In the genomic region with DNA sequence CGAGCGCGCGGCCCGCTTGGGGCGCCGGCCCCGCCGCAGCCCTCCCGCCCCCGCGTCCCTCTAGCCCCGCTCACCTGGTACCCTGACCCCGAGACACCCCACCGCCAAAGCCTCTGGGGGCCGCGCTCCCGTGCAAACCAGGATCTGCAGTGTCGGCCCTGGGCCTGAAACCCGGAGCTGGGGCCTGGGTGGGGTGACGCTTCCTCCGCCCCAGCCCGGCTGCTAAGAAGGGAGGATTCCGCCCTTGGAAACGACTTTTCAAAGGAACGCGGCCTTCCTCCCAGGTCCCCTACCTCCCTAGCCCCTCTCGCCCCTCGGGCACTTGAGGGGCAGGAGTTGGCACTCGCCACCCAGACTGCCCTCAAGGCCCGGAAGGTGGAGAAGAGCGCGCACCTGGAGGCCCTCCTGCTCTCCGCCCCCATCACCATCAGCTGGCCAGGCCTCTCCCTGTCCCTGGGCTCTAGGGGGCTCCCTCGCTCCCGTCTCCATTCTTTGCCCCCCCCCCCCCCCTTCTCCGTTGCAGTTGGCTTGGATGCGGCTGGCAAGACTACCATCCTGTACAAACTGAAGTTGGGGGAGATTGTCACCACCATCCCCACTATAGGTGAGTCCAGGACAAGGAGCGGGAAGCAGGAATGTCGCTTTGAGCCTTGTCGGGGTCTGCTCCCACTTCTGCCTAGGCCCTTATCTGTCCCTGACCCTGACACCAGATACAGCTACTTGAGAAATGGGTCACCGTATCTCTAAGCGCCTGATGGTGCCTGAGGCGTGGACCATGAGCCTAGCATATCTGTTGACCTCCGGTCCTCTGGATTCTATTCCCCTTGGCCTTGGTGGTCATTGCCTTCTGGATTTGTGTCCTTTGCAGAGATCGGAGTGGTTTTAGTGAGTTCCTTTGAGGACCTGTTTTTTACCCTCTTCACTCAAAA, we compare ENCODE assay signal across 7 mouse cellular contexts. TPM values are rescaled to one million over a fixed set of nuclear protein-coding genes. Genes with fewer than 3 reads are reported as not detected.
DNase-seq lines count a peak whose midpoint lies in the region; ATAC-seq and TF ChIP-seq lines count a peak whose summit lies in the region.

No protein-coding gene starts in this region.

- no peak for TF ChIP-seq CTCF in spleen, adult 2 months (IDR thresholded peaks at IDR 0.05; ENCODE audit: extremely low read depth, insufficient read depth, insufficient read length, insufficient replicate concordance)

- H3K4me2 ChIP-seq in intestine, embryonic 15.5 days (replicated peaks) = peak overlapping the region; percentile 72
- peak overlapping the region; percentile 67 for H3K4me2 ChIP-seq in limb, embryonic 12.5 days
- peak overlapping the region; percentile 75 for H3K4me2 ChIP-seq in midbrain, embryonic 12.5 days (replicated peaks)

- H3K4me3 ChIP-seq in intestine, embryonic 15.5 days (replicated peaks) = peak overlapping the region; percentile 90
- peak overlapping the region; percentile 86 for H3K4me3 ChIP-seq in limb, embryonic 12.5 days (replicated peaks)
- peak overlapping the region; percentile 95 for H3K4me3 ChIP-seq in midbrain, embryonic 12.5 days
- H3K4me3 ChIP-seq in spleen, adult 2 months (ENCODE audit: extremely low read depth, insufficient read depth, insufficient read length) = peak overlapping the region; percentile 86

- no peaks in the 10 kb centered on the region for H3K27me3 ChIP-seq in intestine, embryonic 15.5 days (replicated peaks)
- H3K27me3 ChIP-seq in limb, embryonic 12.5 days = no peaks in the 10 kb centered on the region
- no peaks in the 10 kb centered on the region for H3K27me3 ChIP-seq in midbrain, embryonic 12.5 days
- no peaks in the 10 kb centered on the region for H3K27me3 ChIP-seq in spleen, adult 2 months (ENCODE audit: control insufficient read depth, insufficient read depth, low read length)

- no peak for TF ChIP-seq POLR2A in spleen, adult 2 months (IDR thresholded peaks at IDR 0.05; ENCODE audit: low read depth, low read length)

- peak overlapping the region; percentile 83 for H3K27ac ChIP-seq in intestine, embryonic 15.5 days
- peak overlapping the region; percentile 85 for H3K27ac ChIP-seq in limb, embryonic 12.5 days
- H3K27ac ChIP-seq in midbrain, embryonic 12.5 days (replicated peaks) = peak overlapping the region; percentile 80
- H3K27ac ChIP-seq in spleen, adult 2 months (ENCODE audit: insufficient read depth, low read length) = peak overlapping the region; percentile 51; the same call in 1 of the 2 replicates

- ATAC-seq in intestine, embryonic 15.5 days = peak; percentile 57
- peak; percentile 39 for ATAC-seq in limb, embryonic 12.5 days (ENCODE audit: insufficient number of reproducible peaks, insufficient read depth, low FRiP score, low TSS enrichment, low read depth)
- ATAC-seq in midbrain, embryonic 12.5 days (ENCODE audit: low FRiP score, low read depth) = peak; percentile 57

- peaks cover 31% of the 10 kb centered on the region for H3K4me1 ChIP-seq in intestine, embryonic 15.5 days (replicated peaks)
- peaks cover 34% of the 10 kb centered on the region for H3K4me1 ChIP-seq in limb, embryonic 12.5 days (replicated peaks)
- peaks cover 41% of the 10 kb centered on the region for H3K4me1 ChIP-seq in midbrain, embryonic 12.5 days
- peaks cover 12% of the 10 kb centered on the region; the same call in 1 of the 2 replicates for H3K4me1 ChIP-seq in spleen, adult 2 months (ENCODE audit: control insufficient read depth, insufficient read depth, insufficient read length)

- H3K9me3 ChIP-seq in intestine, embryonic 15.5 days = no peaks in the 10 kb centered on the region
- H3K9me3 ChIP-seq in limb, embryonic 12.5 days = no peaks in the 10 kb centered on the region
- no peaks in the 10 kb centered on the region for H3K9me3 ChIP-seq in midbrain, embryonic 12.5 days

- 11% methylated on average over 34 of the region's 46 CpGs for WGBS in intestine, embryonic 15.5 days
- WGBS in limb, embryonic 12.5 days = 10% methylated on average over 46 of the region's 46 CpGs
- WGBS in midbrain, embryonic 12.5 days = 15% methylated on average over 35 of the region's 46 CpGs
- WGBS in spleen, adult 2 months = 15% methylated on average over 44 of the region's 46 CpGs

- H3K9ac ChIP-seq in intestine, embryonic 15.5 days = peak overlapping the region; percentile 92
- peak overlapping the region; percentile 91 for H3K9ac ChIP-seq in limb, embryonic 12.5 days (replicated peaks)
- peak overlapping the region; percentile 97 for H3K9ac ChIP-seq in midbrain, embryonic 12.5 days (replicated peaks)

- peak; percentile 74 to 91 for DNase-seq in adrenal gland, adult (ENCODE audit: inconsistent age in 2 of 2, low spot score in 1 of 2)
- peak; percentile 80 to 82 for DNase-seq in cerebellum, postnatal 25 days
- peak; percentile 23 to 27 for DNase-seq in gastrocnemius, adult 8-10 months (ENCODE audit: low spot score in 2 of 2)
- DNase-seq in spleen, adult 2 months (ENCODE audit: low read depth in 1 of 2, low spot score in 2 of 2) = peak in 1 of 2 experiments; percentile 34

- H3K36me3 ChIP-seq in intestine, embryonic 15.5 days = peaks cover 9% of the 10 kb centered on the region; the same call in 1 of the 2 replicates
- H3K36me3 ChIP-seq in limb, embryonic 12.5 days = peaks cover 28% of the 10 kb centered on the region
- H3K36me3 ChIP-seq in midbrain, embryonic 12.5 days = peaks cover 23% of the 10 kb centered on the region
- H3K36me3 ChIP-seq in spleen, adult 2 months (ENCODE audit: control insufficient read depth, insufficient read depth, low read length) = peaks cover 15% of the 10 kb centered on the region

RNA-seq across cellular contexts. Expression of gene Arf5, which starts 0.7 kb away (rescaled TPM):
- 10 to 100 TPM; 73.1 to 79.0 (median 74.8) TPM for total RNA-seq in gastrocnemius, adult 8-10 months (2022)
- 267 and 282 TPM in 2 replicates for polyA plus RNA-seq in intestine, embryonic 15.5 days (2015; fragmentation: Nextera tagmentation; extraction: Ambion mirVana)
- polyA plus RNA-seq in limb, embryonic 12.5 days (2016; fragmentation: Nextera tagmentation; extraction: Ambion mirVana) = 335 and 342 TPM in 2 replicates
- 318 and 320 TPM in 2 replicates for polyA plus RNA-seq in midbrain, embryonic 12.5 days (2016; fragmentation: Nextera tagmentation; extraction: Ambion mirVana)
- 284 and 447 TPM in 2 replicates for polyA plus RNA-seq in spleen, adult 2 months (2012; rRNA removed)

RNA-seq across cellular contexts. Expression of gene Fscn3, which starts 3.6 kb away (rescaled TPM):
- not detected for total RNA-seq in gastrocnemius, adult 8-10 months (2022)
- not detected in 2 replicates for polyA plus RNA-seq in intestine, embryonic 15.5 days (2015; fragmentation: Nextera tagmentation; extraction: Ambion mirVana)
- polyA plus RNA-seq in limb, embryonic 12.5 days (2016; fragmentation: Nextera tagmentation; extraction: Ambion mirVana) = not detected in 2 replicates
- not detected in 2 replicates for polyA plus RNA-seq in midbrain, embryonic 12.5 days (2016; fragmentation: Nextera tagmentation; extraction: Ambion mirVana)
- polyA plus RNA-seq in spleen, adult 2 months (2012; rRNA removed) = not detected in 2 replicates

RNA-seq across cellular contexts. Expression of gene Gcc1, which starts 4.2 kb away (rescaled TPM):
- total RNA-seq in gastrocnemius, adult 8-10 months (2022) = 1 to 10 TPM; 6.1 to 9.0 (median 6.5) TPM
- polyA plus RNA-seq in intestine, embryonic 15.5 days (2015; fragmentation: Nextera tagmentation; extraction: Ambion mirVana) = 8.5 and 8.7 TPM in 2 replicates
- 12.5 and 13.1 TPM in 2 replicates for polyA plus RNA-seq in limb, embryonic 12.5 days (2016; fragmentation: Nextera tagmentation; extraction: Ambion mirVana)
- 15.3 and 16.1 TPM in 2 replicates for polyA plus RNA-seq in midbrain, embryonic 12.5 days (2016; fragmentation: Nextera tagmentation; extraction: Ambion mirVana)
- polyA plus RNA-seq in spleen, adult 2 months (2012; rRNA removed) = 5.1 and 5.4 TPM in 2 replicates

RNA-seq across cellular contexts. Expression of gene Pax4, which starts 25.1 kb away (rescaled TPM):
- not detected for total RNA-seq in gastrocnemius, adult 8-10 months (2022)
- 2.2 and 2.9 TPM in 2 replicates for polyA plus RNA-seq in intestine, embryonic 15.5 days (2015; fragmentation: Nextera tagmentation; extraction: Ambion mirVana)
- not detected in 2 replicates for polyA plus RNA-seq in limb, embryonic 12.5 days (2016; fragmentation: Nextera tagmentation; extraction: Ambion mirVana)
- polyA plus RNA-seq in midbrain, embryonic 12.5 days (2016; fragmentation: Nextera tagmentation; extraction: Ambion mirVana) = not detected in 2 replicates
- polyA plus RNA-seq in spleen, adult 2 months (2012; rRNA removed) = not detected in 2 replicates

RNA-seq across cellular contexts. Expression of gene Zfp800, which starts 26.2 kb away (rescaled TPM):
- 1 to 10 TPM; 3.5 to 5.9 (median 4.6) TPM for total RNA-seq in gastrocnemius, adult 8-10 months (2022)
- 25.9 and 28.2 TPM in 2 replicates for polyA plus RNA-seq in intestine, embryonic 15.5 days (2015; fragmentation: Nextera tagmentation; extraction: Ambion mirVana)
- 14.0 and 17.7 TPM in 2 replicates for polyA plus RNA-seq in limb, embryonic 12.5 days (2016; fragmentation: Nextera tagmentation; extraction: Ambion mirVana)
- 36.8 and 40.3 TPM in 2 replicates for polyA plus RNA-seq in midbrain, embryonic 12.5 days (2016; fragmentation: Nextera tagmentation; extraction: Ambion mirVana)
- 4.6 and 6.6 TPM in 2 replicates for polyA plus RNA-seq in spleen, adult 2 months (2012; rRNA removed)
